Mouse (Mus musculus) urinary bladder, postnatal 0 days (tissue): ENCODE data around the gene Gprc5c. TPM values are rescaled to one million over a fixed set of nuclear protein-coding genes. Genes with fewer than 3 reads are reported as not detected.

Experiments used
- polyA plus RNA-seq: library from polyadenylated mRNA; unstranded; fragments of >200 nt; fragmentation: Nextera tagmentation; extraction: Ambion mirVana; gene quantifications from 2 replicates; pipeline ENCODE4 v1.2.1, GENCODE M21; 2015

Gprc5c gene
- 4.9 and 5.6 TPM in 2 replicates for polyA plus RNA-seq

GRCm38 (mm10) chr11:114850452-114851268 is at the start of gene Gprc5c:
Gene Gprc5c, plus strand, starts transcription at chr11:114851152.

GRCm38 (mm10) chr11:114889991-114890518 is 39.1 kb downstream of the Gprc5c start, which contains the start of gene Cd300a:
Gene Cd300a, plus strand, starts transcription at chr11:114890041.

Other genes starting within 250 kb of the Gprc5c start
- gene Rpl38, start 182.6 kb upstream of the Gprc5c start, polyA plus RNA-seq = 856 and 902 TPM in 2 replicates
- 8.6 and 9.8 TPM in 2 replicates for gene Ttyh2, start 175.7 kb upstream of the Gprc5c start, polyA plus RNA-seq
- gene Dnaic2, start 123.7 kb upstream of the Gprc5c start, polyA plus RNA-seq = 0.36 and 0.67 TPM in 2 replicates
- gene Kif19a, start 85.8 kb upstream of the Gprc5c start, polyA plus RNA-seq = 0.23 TPM in 1 of 2 replicates, not detected in the other
- not detected in 2 replicates for gene Btbd17, start 55.2 kb upstream of the Gprc5c start, polyA plus RNA-seq
- gene Gpr142, start 52.2 kb upstream of the Gprc5c start, polyA plus RNA-seq = not detected in 2 replicates
- gene Cd300a, start 38.9 kb downstream of the Gprc5c start, polyA plus RNA-seq = 2.0 and 3.5 TPM in 2 replicates
- gene Cd300lb, start 83.2 kb downstream of the Gprc5c start, polyA plus RNA-seq = 1.3 and 4.5 TPM in 2 replicates
- not detected in 2 replicates for gene Cd300c, start 118.0 kb downstream of the Gprc5c start, polyA plus RNA-seq
- gene Cd300ld, start 138.8 kb downstream of the Gprc5c start, polyA plus RNA-seq = 1.1 and 3.8 TPM in 2 replicates
- 2.9 and 8.2 TPM in 2 replicates for gene Cd300c2, start 150.7 kb downstream of the Gprc5c start, polyA plus RNA-seq
- gene Cd300ld2, start 165.0 kb downstream of the Gprc5c start, polyA plus RNA-seq = not detected in 2 replicates
- 0.16 TPM in 1 of 2 replicates, not detected in the other for gene Cd300ld4, start 175.9 kb downstream of the Gprc5c start, polyA plus RNA-seq
- gene Cd300ld5, start 186.6 kb downstream of the Gprc5c start, polyA plus RNA-seq = 0.16 TPM in 1 of 2 replicates, not detected in the other
- not detected in 2 replicates for gene Cd300ld3, start 197.3 kb downstream of the Gprc5c start, polyA plus RNA-seq
- gene Cd300e, start 211.0 kb downstream of the Gprc5c start, polyA plus RNA-seq = not detected in 2 replicates
- 0.52 and 0.54 TPM in 2 replicates for gene Rab37, start 240.3 kb downstream of the Gprc5c start, polyA plus RNA-seq